Mouse (Mus musculus): ENCODE measurements around the gene Sec22b. TPM values are rescaled to one million over a fixed set of nuclear protein-coding genes. Genes with fewer than 3 reads are reported as not detected.

Sec22b gene
- total RNA-seq, 2 experiments from 2014 or later = 62.4 to 63.3 TPM

DNA sequence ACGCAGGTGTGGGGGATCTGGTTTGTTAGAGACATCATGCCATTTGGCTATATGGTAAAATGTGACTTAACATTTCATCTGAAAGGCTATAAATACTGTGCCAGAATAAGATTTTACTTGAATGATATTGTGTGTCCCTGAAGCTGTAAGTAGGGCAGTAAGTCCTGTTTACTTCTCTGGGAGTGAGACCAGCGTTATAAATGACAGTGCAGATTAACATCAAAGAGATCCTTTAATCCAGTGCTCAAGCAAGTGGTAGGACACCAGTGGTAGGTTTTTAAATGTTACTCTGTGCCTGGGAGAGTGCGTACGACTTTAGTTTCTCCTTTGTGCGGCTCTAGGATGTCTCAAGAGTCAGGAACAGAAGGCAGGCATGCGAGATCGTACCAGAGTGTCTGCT is 10.1 kb downstream of the Sec22b start:
- DNase-seq = no peak

DNA sequence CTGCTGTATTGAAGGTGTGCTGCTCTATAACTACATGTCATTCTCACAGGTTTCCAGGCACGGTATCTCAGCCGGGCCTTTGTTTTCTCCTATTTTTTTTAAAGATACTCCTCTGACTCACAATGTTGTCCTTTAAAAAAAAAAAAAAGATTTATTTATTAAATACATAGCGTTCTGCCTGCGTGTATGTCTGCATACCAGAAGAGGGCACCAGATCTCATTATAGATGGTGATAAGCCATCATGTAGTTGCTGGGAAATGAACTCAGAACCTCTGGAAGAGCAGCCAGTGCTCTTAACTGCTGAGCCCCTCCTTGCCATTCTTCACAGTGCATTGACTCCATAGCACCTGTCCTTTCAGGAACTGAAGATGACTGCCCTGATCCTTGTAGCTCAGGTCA is 14.1 kb downstream of the Sec22b start:
- DNase-seq = no peak

- DNase-seq = no peak
Measured at GRCm38 (mm10) chr3:97918885-97919550, 18.0 kb downstream of the Sec22b start.

- no peak for DNase-seq
Measured at GRCm38 (mm10) chr3:97925246-97925645, 24.3 kb downstream of the Sec22b start.

GRCm38 (mm10) chr3:97927322-97927721 is 26.3 kb downstream of the Sec22b start:
- no peak for DNase-seq

GRCm38 (mm10) chr3:97928968-97929858 is 28.2 kb downstream of the Sec22b start:
- peak; percentile 86 for DNase-seq

DNA sequence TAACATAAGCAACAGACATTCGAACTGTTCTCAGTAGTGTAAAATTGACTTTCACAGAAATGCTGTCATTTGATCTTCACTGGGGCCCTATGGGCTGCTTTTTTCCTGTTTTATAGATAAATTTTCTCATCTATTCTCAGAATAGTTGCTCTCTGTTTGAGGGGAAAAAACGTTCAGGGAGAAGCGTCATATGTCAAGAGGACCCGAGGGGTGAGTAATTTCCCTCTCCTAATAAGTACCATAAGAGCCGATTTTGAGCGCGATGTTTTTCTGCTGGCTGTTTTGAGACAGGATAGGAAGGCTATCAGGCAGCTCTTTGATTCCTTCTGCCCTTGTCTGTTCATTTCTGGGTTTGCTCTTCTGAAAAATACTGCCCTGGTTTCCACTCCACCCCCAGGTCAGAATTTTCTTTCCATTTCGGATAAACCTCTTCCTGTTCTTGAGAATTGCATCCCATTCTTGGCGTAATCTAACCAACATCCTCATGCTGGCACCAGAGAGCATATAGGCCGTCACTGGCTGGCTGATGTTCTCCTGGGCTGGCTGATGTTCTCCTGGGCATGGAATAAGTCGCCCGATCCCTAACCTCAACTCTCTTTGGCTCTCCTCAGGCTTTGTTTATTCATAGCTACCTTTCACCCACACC is 29.3 kb downstream of the Sec22b start:
- peak; percentile 21 for DNase-seq

DNA sequence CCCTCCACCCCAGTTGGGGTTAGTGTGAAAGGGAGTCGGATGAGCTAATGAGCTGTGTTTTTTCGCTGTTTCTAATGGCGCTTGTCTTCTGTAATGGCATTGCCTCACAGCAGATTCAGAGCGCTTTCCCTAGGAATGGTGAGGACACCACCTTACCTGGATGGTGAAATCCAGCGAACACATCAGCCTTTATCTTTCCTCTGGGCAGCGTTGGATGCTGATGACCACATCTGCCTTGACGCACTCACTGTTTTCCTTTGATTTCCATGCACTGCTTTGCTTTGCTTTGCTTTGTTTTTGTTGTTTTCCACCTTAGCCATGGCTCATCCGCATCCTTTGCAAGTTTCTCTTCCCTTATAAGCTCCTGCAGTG is 29.8 kb downstream of the Sec22b start:
- no peak for DNase-seq

- DNase-seq = no peak
Measured at GRCm38 (mm10) chr3:97931310-97931885, 30.4 kb downstream of the Sec22b start.

- no peak for DNase-seq
Measured at GRCm38 (mm10) chr3:97932131-97932530, 31.1 kb downstream of the Sec22b start.

GRCm38 (mm10) chr3:97932771-97933170 is 31.8 kb downstream of the Sec22b start:
- DNase-seq = no peak

DNA sequence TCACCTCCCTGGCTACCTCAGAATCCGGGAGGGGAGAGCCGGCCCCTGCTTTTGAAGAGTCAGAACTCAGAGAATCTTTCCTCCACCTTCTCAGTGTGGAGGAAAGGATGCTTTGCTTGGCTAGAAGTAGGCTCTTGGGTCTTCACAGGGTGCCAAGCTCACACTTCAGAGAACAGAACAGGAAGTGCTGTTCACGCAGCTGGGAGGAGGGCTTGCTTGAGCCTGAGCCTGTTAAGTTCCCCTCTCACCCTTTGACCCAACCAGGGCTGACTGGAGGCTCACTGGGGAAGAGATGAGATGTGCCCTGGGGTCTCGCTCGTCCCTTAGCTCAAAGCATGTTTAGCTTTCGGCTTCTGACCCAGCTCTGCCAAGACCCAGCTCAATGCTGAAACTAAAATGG is 32.3 kb downstream of the Sec22b start:
- no peak for DNase-seq

GRCm38 (mm10) chr3:97933811-97934210 is 32.8 kb downstream of the Sec22b start:
- DNase-seq = no peak

DNA sequence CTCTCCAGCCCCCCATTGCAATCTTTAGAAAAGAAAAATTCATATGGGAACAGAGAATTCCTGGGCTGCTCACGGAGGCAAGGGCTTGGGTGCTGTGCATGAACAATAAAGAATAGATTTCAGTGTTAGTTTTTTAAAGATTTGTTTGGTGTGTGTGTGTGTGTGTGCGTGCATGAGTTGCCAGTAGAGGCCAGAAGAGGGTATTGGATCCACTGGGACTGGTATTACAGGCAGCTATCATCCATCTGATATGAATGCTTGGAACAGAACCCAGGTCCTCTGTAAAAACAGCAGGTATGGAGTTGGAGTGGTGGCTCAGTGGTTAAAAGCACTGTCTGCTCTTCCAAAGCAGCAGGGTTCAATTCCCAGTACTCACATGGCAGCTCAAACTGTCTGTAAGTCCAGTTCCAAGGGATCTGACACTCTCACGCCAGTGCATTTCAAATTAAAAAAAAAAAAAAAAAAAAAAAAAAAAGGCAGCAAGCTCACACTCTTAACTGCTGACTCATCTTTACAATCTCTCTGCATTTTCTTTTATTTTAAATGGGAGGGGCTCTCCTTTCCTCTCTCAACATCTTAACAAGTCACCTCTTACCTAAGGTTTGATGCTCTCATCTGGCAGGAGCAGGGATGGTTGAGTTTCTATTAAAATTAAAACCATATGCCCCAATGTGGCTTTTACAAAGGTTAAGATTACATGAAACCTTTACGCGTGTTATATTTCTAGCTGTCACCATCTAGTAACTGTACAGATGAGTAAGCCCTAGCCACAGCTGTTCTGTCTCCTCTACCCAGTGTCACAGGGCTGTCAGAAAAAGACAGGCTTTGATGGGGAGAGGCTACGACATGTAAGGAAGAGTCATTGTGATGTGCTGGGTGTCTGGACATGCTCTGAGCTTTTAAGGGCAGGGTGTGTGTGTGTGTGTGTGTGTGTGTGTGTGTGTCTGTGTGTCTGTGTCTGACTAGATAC is 33.6 kb downstream of the Sec22b start:
- no peak for DNase-seq

DNA sequence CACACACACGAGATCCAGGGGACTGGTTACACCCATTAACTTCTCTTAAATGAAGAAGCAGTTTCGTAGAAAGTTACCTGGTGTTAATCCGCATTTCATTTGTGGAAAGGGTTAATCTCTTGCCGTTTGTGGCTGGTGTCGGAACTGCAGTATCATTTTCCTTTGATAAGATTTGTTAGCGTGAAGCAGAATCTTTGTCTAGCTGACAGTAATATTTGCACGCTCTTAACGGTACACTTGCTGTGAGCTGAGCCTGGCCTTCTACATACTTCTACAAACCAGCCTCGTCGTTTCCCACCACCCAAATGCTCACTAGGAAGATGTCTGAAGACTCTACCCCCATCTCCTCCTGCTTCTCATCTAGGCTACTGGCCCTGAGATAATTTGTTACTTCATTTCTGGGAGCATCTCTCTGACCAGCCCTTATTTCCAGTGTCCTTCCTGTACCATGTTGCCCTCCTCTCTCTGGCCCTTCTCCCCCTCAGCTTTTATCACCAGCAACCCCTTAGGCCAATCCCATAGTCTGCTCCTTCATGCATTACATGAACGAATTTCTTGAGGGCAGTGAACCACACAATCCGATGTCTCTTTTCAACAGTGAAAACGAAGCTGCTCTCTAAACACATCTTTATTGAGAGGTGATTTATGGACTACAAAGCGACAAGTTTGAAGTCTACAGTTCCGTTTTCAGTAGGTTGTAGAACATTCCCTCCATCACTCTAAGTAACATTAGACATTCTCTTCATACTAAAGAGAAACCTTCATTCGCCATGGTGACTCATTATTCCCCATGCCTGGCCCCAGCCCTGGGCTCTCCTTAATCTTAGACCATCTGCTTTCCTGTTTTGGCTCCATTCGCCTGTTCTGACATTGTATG is 36.3 kb downstream of the Sec22b start:
- DNase-seq = no peak

DNA sequence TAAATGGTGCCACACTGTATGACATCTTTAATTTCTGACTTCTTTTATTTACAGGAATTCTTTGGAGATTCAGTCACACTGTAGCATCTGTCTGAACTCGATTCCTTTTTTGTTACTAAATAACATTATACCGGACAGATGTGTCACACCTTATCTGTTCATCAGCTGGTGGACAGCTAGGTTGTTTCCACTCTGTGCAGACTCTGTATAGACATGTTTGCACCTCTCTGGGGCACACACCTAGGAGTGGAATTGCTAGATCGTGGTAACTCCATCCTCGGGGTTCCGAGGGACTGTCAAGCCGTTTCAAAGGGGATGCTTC is 36.9 kb downstream of the Sec22b start:
- DNase-seq = no peak

GRCm38 (mm10) chr3:97938814-97939526 is 38.0 kb downstream of the Sec22b start:
- no peak for DNase-seq

- DNase-seq = no peak
Measured at GRCm38 (mm10) chr3:97939626-97940510, 38.9 kb downstream of the Sec22b start.

GRCm38 (mm10) chr3:97940511-97941204 is 39.7 kb downstream of the Sec22b start:
- peak; percentile 26 for DNase-seq
